Mouse (Mus musculus) forebrain, embryonic 16.5 days (tissue): Measurements from ENCODE around the gene Mgam. TPM values are rescaled to one million over a fixed set of nuclear protein-coding genes. Genes with fewer than 3 reads are reported as not detected.

Experiments used
- ATAC-seq: fragments of 200-750 bp; cut with Nextera tagmentation; 2 replicates; pipeline ENCODE4 v1.8.0; 2017; ENCODE audit warnings: mild to moderate bottlenecking, moderate library complexity
- H3K27ac ChIP-seq: fragments of 300-500 bp; sonication (generic); 2 replicates; pipeline ENCODE4 v1.5.1; 2014; ENCODE audit warnings: low read length, control low read depth
- H3K27me3 ChIP-seq: fragments of 300-500 bp; sonication (generic); replicated peaks from 2 replicates; pipeline ENCODE4 v1.6.1; 2014; ENCODE audit warnings: low read length; ENCODE audit not compliant: control insufficient read depth, insufficient read depth
- H3K36me3 ChIP-seq: fragments of 300-500 bp; sonication (generic); 2 replicates; pipeline ENCODE4 v1.6.1; 2014; ENCODE audit not compliant: control insufficient read depth, insufficient read depth
- H3K4me1 ChIP-seq: fragments of 300-500 bp; sonication (generic); replicated peaks from 2 replicates; pipeline ENCODE4 v1.6.1; 2014; ENCODE audit warnings: low read length; ENCODE audit not compliant: control insufficient read depth, insufficient read depth
- H3K4me2 ChIP-seq: fragments of 300-500 bp; sonication (generic); 2 replicates; pipeline ENCODE4 v1.6.1; 2014; ENCODE audit warnings: mild to moderate bottlenecking, low read length, control low read depth
- H3K4me3 ChIP-seq: fragments of 300-500 bp; sonication (generic); replicated peaks from 2 replicates; pipeline ENCODE4 v1.5.1; 2014; ENCODE audit warnings: mild to moderate bottlenecking, low read length, control low read depth
- H3K9ac ChIP-seq: fragments of 300-500 bp; sonication (generic); replicated peaks from 2 replicates; pipeline ENCODE4 v1.6.1; 2014; ENCODE audit warnings: low read depth, low read length, control low read depth
- H3K9me3 ChIP-seq: fragments of 300-500 bp; sonication (generic); 2 replicates; pipeline ENCODE4 v1.6.1; 2016; ENCODE audit warnings: low read length; ENCODE audit not compliant: control insufficient read depth
- WGBS: fragments of 180-500 bp; shearing (Covaris S2); extraction: QIAGEN DNeasy Blood & Tissue Kit; methylation state at CpG from one replicate; pipeline ENCODE4 v1.1.7; 2014; 5-methylcytosine and 5-hydroxymethylcytosine counted together
- polyA plus RNA-seq: library from polyadenylated mRNA; unstranded; fragments of >200 nt; fragmentation: Nextera tagmentation; extraction: Ambion mirVana; gene quantifications from 2 replicates; pipeline ENCODE4 v1.2.1, GENCODE M21; 2015

Mgam gene
- polyA plus RNA-seq, 1 experiment from 2014 or later = not detected

- H3K9me3 ChIP-seq = no peaks in the 10 kb centered on the region
- H3K4me2 ChIP-seq = no peak overlapping the region
- WGBS = 84% methylated on average over 4 of the region's 4 CpGs
- no peak for ATAC-seq
- no peaks in the 10 kb centered on the region for H3K4me1 ChIP-seq
- H3K36me3 ChIP-seq = no peaks in the 10 kb centered on the region
- no peak overlapping the region for H3K9ac ChIP-seq
- H3K27ac ChIP-seq = no peak overlapping the region
- H3K27me3 ChIP-seq = no peaks in the 10 kb centered on the region
- no peak overlapping the region for H3K4me3 ChIP-seq
Measured at GRCm38 (mm10) chr6:40778458-40778857, 149.8 kb downstream of the Mgam start.

GRCm38 (mm10) chr6:40783637-40784036 lies 155.0 kb downstream of the Mgam start:
- Histone ChIP-seq H3K27ac (no peak overlapping the region), H3K4me3 (no peak overlapping the region), H3K9me3 (no peaks in the 10 kb centered on the region), H3K9ac (no peak overlapping the region), H3K27me3 (no peaks in the 10 kb centered on the region), H3K4me2 (no peak overlapping the region), H3K4me1 (no peaks in the 10 kb centered on the region), H3K36me3 (no peaks in the 10 kb centered on the region)
- ATAC-seq = no peak
- WGBS = 91% methylated on average over 1 of the region's 1 CpGs

GRCm38 (mm10) chr6:40784378-40784777 lies 155.7 kb downstream of the Mgam start:
- Histone ChIP-seq H3K4me2 (no peak overlapping the region), H3K4me1 (no peaks in the 10 kb centered on the region), H3K27ac (no peak overlapping the region), H3K9me3 (no peaks in the 10 kb centered on the region), H3K27me3 (no peaks in the 10 kb centered on the region), H3K4me3 (no peak overlapping the region), H3K9ac (no peak overlapping the region), H3K36me3 (no peaks in the 10 kb centered on the region)
- WGBS = 88% methylated on average over 3 of the region's 3 CpGs
- no peak for ATAC-seq

GRCm38 (mm10) chr6:40795077-40795812 lies 166.6 kb downstream of the Mgam start:
- no peak for ATAC-seq
- WGBS = 76% methylated on average over 4 of the region's 4 CpGs
- H3K36me3 ChIP-seq = no peaks in the 10 kb centered on the region

GRCm38 (mm10) chr6:40818237-40818902 lies 189.7 kb downstream of the Mgam start:
- no peak overlapping the region for H3K9ac ChIP-seq
- H3K27me3 ChIP-seq = no peaks in the 10 kb centered on the region
- no peak overlapping the region for H3K4me2 ChIP-seq
- H3K36me3 ChIP-seq = no peaks in the 10 kb centered on the region
- no peak for ATAC-seq
- no peaks in the 10 kb centered on the region for H3K4me1 ChIP-seq
- H3K9me3 ChIP-seq = no peaks in the 10 kb centered on the region
- no peak overlapping the region for H3K27ac ChIP-seq
- 78% methylated on average over 5 of the region's 5 CpGs for WGBS
- H3K4me3 ChIP-seq = no peak overlapping the region

More at GRCm38 (mm10) chr6:40795077-40795812, 166.6 kb downstream of the Mgam start:
- Histone ChIP-seq H3K27ac (no peak overlapping the region), H3K9ac (no peak overlapping the region), H3K9me3 (no peaks in the 10 kb centered on the region), H3K4me3 (no peak overlapping the region), H3K27me3 (no peaks in the 10 kb centered on the region), H3K4me1 (no peaks in the 10 kb centered on the region), H3K4me2 (no peak overlapping the region)

Other genes with a start within 250 kb of the Mgam start
- gene E330009J07Rik, start 192.7 kb upstream of the Mgam start, polyA plus RNA-seq = 43.2 and 50.4 TPM in 2 replicates
- gene Wee2, start 189.7 kb upstream of the Mgam start, polyA plus RNA-seq = 0.10 and 0.55 TPM in 2 replicates
- gene Ssbp1, start 157.5 kb upstream of the Mgam start, polyA plus RNA-seq = 129 and 134 TPM in 2 replicates
- gene Tas2r137, start 137.6 kb upstream of the Mgam start, polyA plus RNA-seq = not detected in 2 replicates
- not detected in 2 replicates for gene Tas2r108, start 135.3 kb upstream of the Mgam start, polyA plus RNA-seq
- not detected in 2 replicates for gene Prss37, start 109.3 kb upstream of the Mgam start, polyA plus RNA-seq
- gene Olfr461, start 73.8 kb upstream of the Mgam start, polyA plus RNA-seq = 0.08 and 0.17 TPM in 2 replicates
- not detected in 2 replicates for gene Olfr460, start 59.3 kb upstream of the Mgam start, polyA plus RNA-seq
- gene Clec5a, start 43.0 kb upstream of the Mgam start, polyA plus RNA-seq = 0.41 and 0.65 TPM in 2 replicates
- gene Tas2r138, start 15.5 kb upstream of the Mgam start, polyA plus RNA-seq = not detected in 2 replicates